Mouse (Mus musculus) thymus, adult 2 months (tissue): ENCODE results near the gene Iqgap2.

Source experiments
- CTCF ChIP-seq: fragments of 200-500 bp; IDR thresholded peaks from 2 replicates; pipeline ENCODE4 v1.5.1; 2012; ENCODE audit warnings: mild to moderate bottlenecking, control low read depth, low read length, moderate library complexity, borderline replicate concordance; ENCODE audit not compliant: control insufficient read depth, poor library complexity, insufficient read depth; ENCODE audit errors: extremely low read depth
- POLR2A ChIP-seq: fragments of 200-500 bp; IDR thresholded peaks from 2 replicates; pipeline ENCODE4 v1.6.1; 2012; ENCODE audit warnings: mild to moderate bottlenecking, low read length, control low read depth, moderate library complexity; ENCODE audit not compliant: control insufficient read depth, poor library complexity, insufficient read depth; ENCODE audit errors: extremely low read depth

DNA sequence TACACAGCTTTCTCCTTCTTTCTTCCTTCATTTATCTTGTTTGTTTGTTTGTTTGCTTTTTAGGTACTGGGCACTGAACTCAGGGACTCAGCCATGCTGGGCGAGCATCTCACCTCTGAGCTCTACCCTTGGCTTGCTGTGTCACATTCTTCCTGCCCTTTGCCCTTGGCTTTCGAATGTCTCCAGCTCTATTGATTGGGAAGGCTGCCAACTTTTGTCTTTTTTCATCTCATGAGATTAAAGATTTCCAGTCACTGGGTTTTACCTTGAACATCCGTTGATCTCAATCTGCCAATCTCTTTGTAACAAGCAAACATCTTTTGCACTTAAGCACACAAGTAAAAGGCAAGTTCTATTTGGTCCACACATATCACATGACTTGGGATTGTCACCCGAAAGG lies 32.5 kb downstream of the Iqgap2 start:
- no peak for TF ChIP-seq POLR2A
- no peak for TF ChIP-seq CTCF
